ENCODE assay signal across 12 mouse cellular contexts in genomic region chr10:42057746-42058145, GRCm38 (mm10). TPM values are rescaled to one million over a fixed set of nuclear protein-coding genes. Genes with fewer than 3 reads are reported as not detected.
A peak's percentile ranks its signal among the peaks of the same experiment; 100 is the strongest.
DNase-seq lines count a peak whose midpoint lies in the region; ATAC-seq and TF ChIP-seq lines count a peak whose summit lies in the region.
"Had no signal": no experiment of that assay in that cellular context is flagged by ENCODE, and none has a peak within 500 bp of the region (broad histone marks: within the 10 kb centered on the region; RNA-seq: fewer than 3 reads in every experiment).

No protein-coding gene starts in this region.

- no peak for ATAC-seq in kidney, embryonic 14.5 days (ENCODE audit: low FRiP score, low TSS enrichment)
- ATAC-seq in liver, embryonic 11.5 days (replicated peaks; ENCODE audit: low FRiP score) = no peak
- no peak for ATAC-seq in forebrain, embryonic 15.5 days (replicated peaks)

- H3K27me3 ChIP-seq in kidney, embryonic 14.5 days (ENCODE audit: control insufficient read depth, insufficient read depth, low read length) = no peaks in the 10 kb centered on the region
- H3K27me3 ChIP-seq in E14TG2a.4 (ENCODE audit: insufficient read depth, low read length) (peaks cover 12% of the 10 kb centered on the region), MEL (ENCODE audit: control insufficient read depth in 1 of 2, insufficient read depth in 2 of 2, low read length in 2 of 2) (no peaks in the 10 kb centered on the region)
- H3K27me3 ChIP-seq in liver, embryonic 11.5 days (replicated peaks; ENCODE audit: control insufficient read depth, insufficient read depth, low read length) = no peaks in the 10 kb centered on the region
- no peaks in the 10 kb centered on the region for H3K27me3 ChIP-seq in forebrain, embryonic 15.5 days
- H3K27me3 ChIP-seq: hindbrain, embryonic 15.5 days had no signal

- no peaks in the 10 kb centered on the region for H3K36me3 ChIP-seq in kidney, embryonic 14.5 days (ENCODE audit: control insufficient read depth, insufficient read depth, low read length)
- no peaks in the 10 kb centered on the region for H3K36me3 ChIP-seq in E14TG2a.4 (ENCODE audit: insufficient read depth, low read length)
- peaks cover 0 to 15% of the 10 kb centered on the region in 2 experiments; a peak in 2 of 4 replicates for H3K36me3 ChIP-seq in MEL (ENCODE audit: control insufficient read depth in 1 of 2, insufficient read depth in 2 of 2, low read length in 2 of 2)
- H3K36me3 ChIP-seq in liver, embryonic 11.5 days (ENCODE audit: control insufficient read depth, insufficient read depth, low read length) = no peaks in the 10 kb centered on the region
- no peaks in the 10 kb centered on the region for H3K36me3 ChIP-seq in forebrain, embryonic 15.5 days
- H3K36me3 ChIP-seq: hindbrain, embryonic 15.5 days had no signal

- peaks cover 6% of the 10 kb centered on the region; the same call in 1 of the 2 replicates for H3K4me1 ChIP-seq in kidney, embryonic 14.5 days (ENCODE audit: control insufficient read depth, insufficient read depth, low read length)
- peaks cover 16% of the 10 kb centered on the region for H3K4me1 ChIP-seq in E14TG2a.4 (replicated peaks; ENCODE audit: low read depth, low read length)
- H3K4me1 ChIP-seq in MEL (ENCODE audit: control insufficient read depth in 1 of 2, insufficient read depth in 2 of 2, low read length in 2 of 2) = peaks cover 13 to 15% of the 10 kb centered on the region in 2 experiments
- H3K4me1 ChIP-seq in liver, embryonic 11.5 days (replicated peaks; ENCODE audit: control insufficient read depth, insufficient read depth, low read length) = peaks cover 28% of the 10 kb centered on the region
- no peaks in the 10 kb centered on the region for H3K4me1 ChIP-seq in forebrain, embryonic 15.5 days
- H3K4me1 ChIP-seq: hindbrain, embryonic 15.5 days had no signal

- TF ChIP-seq POLR2A in MEL (IDR thresholded peaks at IDR 0.05; ENCODE audit: control insufficient read depth in 1 of 2, insufficient read depth in 1 of 2, low read depth in 1 of 2, low read length in 2 of 2, poor library complexity in 1 of 2) = peak in 1 of 2 experiments; percentile 15; a peak in 1 of 4 replicates

- TF ChIP-seq EP300 in MEL (IDR thresholded peaks at IDR 0.05; ENCODE audit: low read depth in 1 of 2, low read length in 2 of 2) = peak in 1 of 2 experiments; percentile 20; a peak in 1 of 4 replicates

- H3K79me2 ChIP-seq in MEL (ENCODE audit: control insufficient read depth, insufficient read depth, low read length, poor library complexity) = peaks cover 3% of the 10 kb centered on the region

- no peak overlapping the region for H3K4me3 ChIP-seq in kidney, embryonic 14.5 days (ENCODE audit: low read length)
- H3K4me3 ChIP-seq in E14TG2a.4 (replicated peaks; ENCODE audit: low read length) (peak overlapping the region; percentile 60), MEL (ENCODE audit: control insufficient read depth in 1 of 2, insufficient read depth in 1 of 2, low read depth in 2 of 2, low read length in 2 of 2) (peak overlapping the region; percentile 56 to 57)
- H3K4me3 ChIP-seq in liver, embryonic 11.5 days (ENCODE audit: low read depth, low read length) = 0 out of 2 replicates have a peak overlapping the region, but pooled peaks have one; percentile 23
- H3K4me3 ChIP-seq in forebrain, embryonic 15.5 days = no peak overlapping the region
- H3K4me3 ChIP-seq: hindbrain, embryonic 15.5 days had no signal

- 0 out of 2 replicates have a peak overlapping the region, but pooled peaks have one; percentile 34 for H3K9ac ChIP-seq in kidney, embryonic 14.5 days (ENCODE audit: low read depth, low read length)
- H3K9ac ChIP-seq in MEL (ENCODE audit: control insufficient read depth, low read depth, low read length, poor library complexity, severe bottlenecking) = peak overlapping the region; percentile 69
- H3K9ac ChIP-seq in liver, embryonic 11.5 days (ENCODE audit: low read depth, low read length) = peak overlapping the region; percentile 38; the same call in 1 of the 2 replicates
- H3K9ac ChIP-seq in forebrain, embryonic 15.5 days (replicated peaks) = no peak overlapping the region
- H3K9ac ChIP-seq: hindbrain, embryonic 15.5 days had no signal

- no peak for DNase-seq in kidney, adult 9 months
- DNase-seq in MEL (ENCODE audit: low read depth, low spot score) = peak; percentile 78
- DNase-seq in liver, embryonic 11.5 days (ENCODE audit: low spot score) = no peak
- no peak for DNase-seq in spleen, adult 18-20 months
- DNase-seq in layer of hippocampus, postnatal 25 days (ENCODE audit: extremely low spot score in 1 of 2, low spot score in 1 of 2) = no peak
- DNase-seq: cerebellum, postnatal 36 days; right cerebral cortex, postnatal 4 days had no signal

- no peak overlapping the region for H3K27ac ChIP-seq in kidney, embryonic 14.5 days (ENCODE audit: low read depth, low read length)
- H3K27ac ChIP-seq in MEL (ENCODE audit: control insufficient read depth, low read depth, low read length) = peak overlapping the region; percentile 97
- peak overlapping the region; percentile 90 for H3K27ac ChIP-seq in liver, embryonic 11.5 days (ENCODE audit: low read depth, low read length)
- no peak overlapping the region for H3K27ac ChIP-seq in forebrain, embryonic 15.5 days (replicated peaks)
- H3K27ac ChIP-seq: hindbrain, embryonic 15.5 days had no signal

- no peaks in the 10 kb centered on the region for H3K9me3 ChIP-seq in kidney, embryonic 14.5 days (ENCODE audit: control insufficient read depth, low read length)
- H3K9me3 ChIP-seq in E14TG2a.4 (ENCODE audit: low read length) (no peaks in the 10 kb centered on the region), MEL (replicated peaks; ENCODE audit: insufficient read depth, low read length) (no peaks in the 10 kb centered on the region)
- no peaks in the 10 kb centered on the region for H3K9me3 ChIP-seq in liver, embryonic 11.5 days (ENCODE audit: control insufficient read depth, low read length)
- H3K9me3 ChIP-seq in forebrain, embryonic 15.5 days = no peaks in the 10 kb centered on the region
- H3K9me3 ChIP-seq: hindbrain, embryonic 15.5 days had no signal

- peak overlapping the region; percentile 32; the same call in 1 of the 2 replicates for H3K4me2 ChIP-seq in kidney, embryonic 14.5 days (replicated peaks; ENCODE audit: low read depth, low read length)
- H3K4me2 ChIP-seq in liver, embryonic 11.5 days = peak overlapping the region; percentile 63
- H3K4me2 ChIP-seq in forebrain, embryonic 15.5 days (replicated peaks) = no peak overlapping the region
- H3K4me2 ChIP-seq: hindbrain, embryonic 15.5 days; midbrain, embryonic 11.5 days had no signal

- TF ChIP-seq CTCF in E14TG2a.4 (conservative IDR thresholded peaks at IDR 0.05; ENCODE audit: low read length) (no peak), MEL (IDR thresholded peaks at IDR 0.05 in 2 of 3, conservative IDR thresholded peaks at IDR 0.05 in 1 of 3; ENCODE audit: control insufficient read depth in 1 of 3, insufficient read depth in 1 of 3, low read depth in 2 of 3, low read length in 3 of 3, poor library complexity in 1 of 3, severe bottlenecking in 1 of 3) (no peak)

- no peak for TF ChIP-seq RAD21 in MEL (IDR thresholded peaks at IDR 0.05; ENCODE audit: low read depth, low read length)

- WGBS in kidney, embryonic 14.5 days = 62% methylated on average over 12 of the region's 12 CpGs
- WGBS in liver, embryonic 11.5 days = 29% methylated on average over 12 of the region's 12 CpGs
- 77% methylated on average over 12 of the region's 12 CpGs for WGBS in forebrain, embryonic 15.5 days

TF ChIP-seq in MEL, 35 proteins besides CTCF, POLR2A, EP300 and RAD21 (continues in another document):
- TF ChIP-seq USF1 (IDR thresholded peaks at IDR 0.05; ENCODE audit: low read depth, low read length) = 0 out of 2 replicates have a peak, but pooled peaks have one; percentile 21
- TF ChIP-seq ZC3H11A (IDR thresholded peaks at IDR 0.05; ENCODE audit: low read depth, low read length) = no peak
- 0 out of 2 replicates have a peak, but pooled peaks have one; percentile 42 for TF ChIP-seq MYB (IDR thresholded peaks at IDR 0.05; ENCODE audit: low read depth, low read length)
- TF ChIP-seq CHD1 (IDR thresholded peaks at IDR 0.05; ENCODE audit: low read depth, low read length) = peak; percentile 72; the same call in 1 of the 2 replicates
- TF ChIP-seq GATA1 (IDR thresholded peaks at IDR 0.05; ENCODE audit: low read depth, low read length) = no peak
- TF ChIP-seq MAFK (IDR thresholded peaks at IDR 0.05; ENCODE audit: borderline replicate concordance, low read depth, low read length) = no peak
- no peak for TF ChIP-seq ZKSCAN1 (IDR thresholded peaks at IDR 0.05; ENCODE audit: low read depth, low read length)
- no peak for TF ChIP-seq JUND (IDR thresholded peaks at IDR 0.05; ENCODE audit: low read depth, low read length)
- TF ChIP-seq KAT2A (conservative IDR thresholded peaks at IDR 0.05; ENCODE audit: low read depth, low read length) = no peak
- TF ChIP-seq ETS1 (IDR thresholded peaks at IDR 0.05; ENCODE audit: low read depth, low read length) = 0 out of 2 replicates have a peak, but pooled peaks have one; percentile 38
- no peak for TF ChIP-seq E2F4 (IDR thresholded peaks at IDR 0.05; ENCODE audit: borderline replicate concordance, low read depth, low read length)
- no peak for TF ChIP-seq SIN3A (IDR thresholded peaks at IDR 0.05; ENCODE audit: low read length)
- no peak for TF ChIP-seq CHD2 (IDR thresholded peaks at IDR 0.05; ENCODE audit: low read length)
- TF ChIP-seq RCOR1 (IDR thresholded peaks at IDR 0.05; ENCODE audit: low read depth, low read length) = no peak
- no peak for TF ChIP-seq TAL1 (IDR thresholded peaks at IDR 0.05; ENCODE audit: low read length)
- TF ChIP-seq TBP (IDR thresholded peaks at IDR 0.05; ENCODE audit: low read depth, low read length) = no peak
- TF ChIP-seq ZMIZ1 (IDR thresholded peaks at IDR 0.05; ENCODE audit: low read depth, low read length) = no peak
- TF ChIP-seq GABPA (IDR thresholded peaks at IDR 0.05; ENCODE audit: low read depth, low read length) = no peak
- TF ChIP-seq POLR2AphosphoS2 (IDR thresholded peaks at IDR 0.05; ENCODE audit: low read length) = no peak
- peak; percentile 28; the same call in 1 of the 2 replicates for TF ChIP-seq TCF12 (IDR thresholded peaks at IDR 0.05; ENCODE audit: low read depth, low read length)
- TF ChIP-seq SMC3 (IDR thresholded peaks at IDR 0.05; ENCODE audit: low read depth, low read length) = no peak

RNA-seq across cellular contexts. Expression of gene Armc2, which starts 39.5 kb away (rescaled TPM):
- polyA plus RNA-seq in kidney, embryonic 14.5 days (2014; fragmentation: Nextera tagmentation; extraction: Ambion mirVana) = 0.42 and 1.8 TPM in 2 replicates
- 0.07 and 0.08 TPM in 2 replicates for total RNA-seq in MEL (2012; rRNA removed)
- under 1 TPM in 1 of 2 experiments, not detected in 1; 0.13 TPM for polyA plus RNA-seq in MEL (2012; ENCODE audit: insufficient read depth in 1 of 2, insufficient read length in 2 of 2, low read depth in 1 of 2, low replicate concordance in 2 of 2, missing spikeins in 1 of 2)
- 0.39 and 1.0 TPM in 2 replicates for polyA plus RNA-seq in liver, embryonic 11.5 days (2014; fragmentation: Nextera tagmentation; extraction: Ambion mirVana)
- polyA plus RNA-seq in forebrain, embryonic 15.5 days (2015; fragmentation: Nextera tagmentation; extraction: Ambion mirVana) = 9.0 and 11.0 TPM in 2 replicates
- total RNA-seq in layer of hippocampus, postnatal 25 days (2021) = 1 to 10 TPM; 7.9 to 8.2 TPM

Comparison
In these comparisons a context has a peak if more than half of its experiments do, and no peak if none do; other contexts are left out.
1. H3K27ac ChIP-seq: peak in MEL (single experiment) and liver, embryonic 11.5 days (single experiment); none in kidney, embryonic 14.5 days (single experiment) and forebrain, embryonic 15.5 days (single experiment).
2. H3K4me3 ChIP-seq: peak in E14TG2a.4 (single experiment), MEL (2 of 2) and liver, embryonic 11.5 days (single experiment); none in kidney, embryonic 14.5 days (single experiment) and forebrain, embryonic 15.5 days (single experiment).